ENCODE assay signal across 8 mouse cellular contexts in genomic region chr2:142967250-142967649, GRCm38 (mm10).
DNase-seq lines count a peak whose midpoint lies in the region; ATAC-seq and TF ChIP-seq lines count a peak whose summit lies in the region.

No protein-coding gene starts in this region.

- POLR2A ChIA-PET in Patski (lab: Charles Lee), result interaction anchor here (0.6 kb wide), 2 partner anchors 21 to 254 kb away, joined by 3 read pairs; no protein-coding TSS in a partner anchor

- DNase-seq in CD4-positive helper T cell, adult 2 months (ENCODE audit: low read depth, low spot score), result peak; percentile 37
- DNase-seq in Patski (ENCODE audit: low read depth, low spot score), result peak; percentile 13
- peak; percentile 83 to 86 for DNase-seq in cerebellum, postnatal 10 days
- DNase-seq in frontal cortex, postnatal 36 days (ENCODE audit: low spot score in 2 of 2), result peak; percentile 40 to 72
- DNase-seq in kidney, postnatal 36 days, result peak; percentile 67 to 85
- DNase-seq in lung, adult 18-20 months, result peak; percentile 32 to 48
- peak; percentile 39 for DNase-seq in ovary, postnatal 14 days (ENCODE audit: low spot score)
- peak; percentile 13 for DNase-seq in yolk sac, embryonic 10.5 days (ENCODE audit: low spot score)

- no peaks in the 10 kb centered on the region for H3K27me3 ChIP-seq in Patski

- ATAC-seq in Patski, result peak; percentile 78

- in situ Hi-C loops in Patski (cut with MboI; ENCODE audit: low pct_unique_long_range_greater_than_20kb), result no loop called here

- CTCF ChIA-PET in Patski (lab: Charles Lee), result interaction anchor here (0.7 to 3.7 kb wide), 28 partner anchors 11 to 226 kb away, joined by 3 to 38 read pairs (median 4); no protein-coding TSS in a partner anchor

- peak; percentile 91 for TF ChIP-seq CTCF in Patski (IDR thresholded peaks at IDR 0.05)

Comparison
In these comparisons a context has a peak if more than half of its experiments do, and no peak if none do; other contexts are left out.
1. Peak in every context shown above with its lines: DNase-seq and ATAC-seq.
2. DNase-seq: peak in every context shown above with its lines; median percentile 84 in cerebellum, postnatal 10 days; 76 in kidney, postnatal 36 days; 56 in frontal cortex, postnatal 36 days; 40 in lung, adult 18-20 months; 39 in ovary, postnatal 14 days; 37 in CD4-positive helper T cell, adult 2 months; 13 in Patski; 13 in yolk sac, embryonic 10.5 days.